Mouse (Mus musculus) kidney, postnatal 14 days (tissue): Measurements from ENCODE around the gene Prnp.

Experiments used
- DNase-seq: peaks from one replicate; pipeline ENCODE4 v3.0.0; 2022; ENCODE audit warnings: mixed read lengths

Gene Prnp

DNA sequence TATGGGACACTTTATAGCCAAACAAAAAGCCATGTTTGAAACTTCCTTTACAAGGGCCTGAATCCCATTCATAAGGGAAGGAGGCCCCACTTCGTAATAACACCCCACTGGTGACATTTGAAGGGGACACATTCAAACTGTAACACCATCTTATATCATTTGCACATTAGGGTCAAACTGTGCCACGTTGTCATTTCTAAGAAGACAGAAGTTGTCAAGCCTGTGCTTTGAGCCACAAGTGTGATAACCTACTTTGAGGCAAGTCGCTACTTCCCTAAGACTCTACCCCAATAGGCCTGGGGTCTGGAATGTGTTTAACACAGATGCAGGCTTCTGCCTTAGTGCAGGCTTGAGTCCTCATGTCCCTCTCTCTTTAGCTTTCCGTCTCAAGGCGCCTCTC, 2.4 kb upstream of the Prnp start:
- no peak for DNase-seq

DNA sequence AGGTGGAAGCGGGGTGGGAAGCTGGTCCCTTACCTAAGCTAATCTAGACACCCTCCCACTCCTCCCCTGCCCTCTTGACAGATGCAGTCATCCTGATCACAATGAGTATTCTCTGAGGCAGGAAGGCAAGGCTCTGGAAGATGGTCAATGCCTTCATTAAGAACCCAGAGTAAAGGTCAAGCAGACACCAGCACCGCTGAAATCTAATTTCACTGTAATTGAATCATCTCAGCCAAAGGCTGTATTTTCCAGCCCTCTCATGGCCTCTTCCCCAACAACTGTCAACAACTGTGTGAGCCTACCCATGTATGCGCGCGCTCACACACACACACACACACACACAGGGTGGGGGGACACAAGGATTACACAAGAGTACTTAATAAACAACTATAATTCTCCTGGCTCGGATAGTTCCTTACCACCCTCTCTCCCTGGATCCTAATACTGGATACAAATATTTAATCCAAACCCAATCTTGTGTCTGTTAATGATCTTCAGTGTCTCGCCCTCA, 1.3 kb upstream of the Prnp start:
- peak; percentile 27 for DNase-seq

GRCm38 (mm10) chr2:131908906-131909305, 822 bp upstream of the Prnp start:
- DNase-seq = no peak

DNA sequence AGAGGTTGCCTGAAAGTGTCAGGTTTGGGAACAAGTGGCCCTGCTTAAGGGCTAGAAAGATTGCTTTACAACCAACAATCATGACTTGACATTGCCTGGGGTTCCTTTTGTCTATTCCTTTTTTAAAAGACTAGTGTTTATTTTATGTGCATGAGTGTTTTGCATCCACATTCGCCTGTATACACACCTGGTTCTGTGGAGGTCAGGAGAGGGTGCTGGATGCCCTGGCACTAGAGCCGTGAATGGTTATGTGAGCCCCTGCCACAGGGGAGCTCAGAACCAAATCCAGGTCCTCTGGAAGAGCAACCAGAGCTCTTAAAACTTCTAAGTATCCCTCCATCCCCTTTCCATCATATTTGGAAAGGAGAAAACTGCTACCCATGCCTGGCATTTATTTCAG, 1.1 kb downstream of the Prnp start:
- no peak for DNase-seq

- DNase-seq = no peak
Observed at GRCm38 (mm10) chr2:131911341-131911740, 1.6 kb downstream of the Prnp start.

GRCm38 (mm10) chr2:131912526-131913258, 3.0 kb downstream of the Prnp start:
- peak; percentile 3 for DNase-seq

DNA sequence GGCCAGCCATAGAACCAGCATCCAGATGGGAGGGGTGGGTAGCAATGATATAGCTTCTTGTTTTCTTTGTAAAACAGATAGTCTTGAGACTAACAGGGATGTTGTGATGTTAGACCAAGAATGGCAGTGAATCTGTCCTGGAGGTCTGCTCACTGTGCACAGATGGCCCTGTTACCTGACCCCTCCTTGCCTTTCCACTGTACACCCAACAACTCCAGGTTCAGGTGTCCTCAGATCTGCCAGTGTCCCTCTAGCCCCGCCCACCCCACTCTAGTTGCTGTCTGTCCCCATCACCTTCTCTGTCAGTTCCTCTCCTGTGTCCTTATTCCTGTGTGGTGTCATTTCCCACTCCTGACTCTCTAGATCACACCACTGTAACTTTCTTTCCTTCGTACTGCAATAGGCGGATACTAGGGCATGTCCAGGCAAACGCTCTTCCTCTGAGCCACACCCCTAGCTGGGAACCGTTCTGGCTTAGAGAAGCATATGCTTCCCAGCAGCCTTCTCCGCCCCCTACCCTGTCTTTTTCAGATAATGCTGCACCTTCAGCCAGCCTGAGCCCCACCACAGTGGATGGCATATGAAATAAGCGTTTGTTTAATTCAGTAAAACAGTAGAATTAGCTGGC, 22.7 kb downstream of the Prnp start:
- no peak for DNase-seq

DNA sequence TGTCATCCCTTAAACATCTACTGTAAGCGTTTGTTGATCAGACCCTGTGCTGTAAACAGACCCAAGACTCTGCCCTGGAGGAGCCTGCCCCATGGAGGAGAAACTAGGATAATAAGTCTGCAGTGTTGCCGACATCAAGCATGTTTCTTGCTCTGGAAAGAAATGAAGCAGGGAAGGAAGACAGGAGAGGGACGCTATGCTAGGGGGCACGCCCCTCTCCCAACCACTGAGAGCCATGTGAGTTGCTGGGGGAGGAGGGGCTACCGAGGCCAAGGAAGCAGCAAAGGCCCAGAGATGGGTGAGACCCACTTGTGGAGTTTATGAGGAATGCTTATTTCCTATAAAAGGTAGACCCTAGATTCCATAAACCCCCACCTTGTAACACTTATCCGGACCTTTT, 23.3 kb downstream of the Prnp start:
- DNase-seq = no peak

GRCm38 (mm10) chr2:131933598-131933997, 23.9 kb downstream of the Prnp start:
- DNase-seq = no peak

GRCm38 (mm10) chr2:131934243-131934642, 24.5 kb downstream of the Prnp start:
- no peak for DNase-seq

GRCm38 (mm10) chr2:131935390-131936105, 25.8 kb downstream of the Prnp start:
- DNase-seq = no peak

GRCm38 (mm10) chr2:131936410-131936809, 26.7 kb downstream of the Prnp start:
- DNase-seq = no peak

DNA sequence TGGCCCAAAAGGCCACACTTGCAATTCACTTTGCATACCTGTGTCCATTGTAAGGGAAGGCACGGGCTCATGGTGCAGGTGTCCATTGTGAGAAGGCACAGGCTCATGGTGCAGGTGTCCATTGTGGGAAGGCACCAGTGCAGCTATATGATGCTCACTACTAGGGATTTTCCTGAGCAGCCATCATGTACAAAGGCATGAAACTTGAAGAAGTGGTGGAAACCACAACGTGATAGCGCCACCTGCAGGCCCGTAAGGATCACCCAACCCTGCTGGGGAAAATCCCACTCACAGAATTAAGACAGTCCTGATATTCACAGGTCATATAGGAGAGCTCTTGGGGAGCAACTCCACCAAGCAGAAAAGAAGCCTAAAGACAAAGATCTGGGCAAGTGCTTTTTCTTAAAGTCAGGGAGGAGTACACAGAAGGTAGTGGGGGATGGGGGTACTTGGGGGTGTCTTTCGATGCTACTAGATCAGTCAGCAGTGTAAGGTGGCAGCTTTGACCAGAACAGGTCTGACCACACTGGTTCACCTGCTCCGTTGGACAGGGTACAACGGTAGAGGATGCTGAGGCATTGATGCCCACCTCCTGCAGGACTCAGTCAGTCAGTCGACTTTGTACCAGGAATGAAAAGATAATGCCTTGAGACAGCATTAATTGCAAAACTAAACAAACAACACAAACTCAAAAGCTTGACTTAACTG, 29.8 kb downstream of the Prnp start:
- DNase-seq = peak; percentile 60

DNA sequence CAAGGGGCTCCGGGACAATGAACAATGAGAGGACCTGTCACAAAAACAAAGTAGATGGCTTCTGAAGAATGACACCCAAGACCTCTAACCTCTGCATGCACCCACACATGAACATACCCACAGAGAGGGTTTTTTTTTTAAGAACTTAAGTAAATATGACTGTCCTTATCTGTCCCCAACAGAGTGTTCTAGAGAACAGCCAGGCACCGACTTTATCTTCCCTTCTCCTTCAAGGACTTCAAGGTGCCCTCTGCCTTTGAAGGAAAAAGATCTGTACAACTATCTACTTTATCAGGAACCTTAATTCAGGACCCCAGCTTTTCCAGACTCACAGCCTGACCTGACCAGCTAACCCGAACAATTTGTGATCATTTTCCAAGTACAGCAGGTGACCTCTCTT, 30.8 kb downstream of the Prnp start:
- no peak for DNase-seq

GRCm38 (mm10) chr2:131941501-131941900, 31.8 kb downstream of the Prnp start:
- no peak for DNase-seq

DNA sequence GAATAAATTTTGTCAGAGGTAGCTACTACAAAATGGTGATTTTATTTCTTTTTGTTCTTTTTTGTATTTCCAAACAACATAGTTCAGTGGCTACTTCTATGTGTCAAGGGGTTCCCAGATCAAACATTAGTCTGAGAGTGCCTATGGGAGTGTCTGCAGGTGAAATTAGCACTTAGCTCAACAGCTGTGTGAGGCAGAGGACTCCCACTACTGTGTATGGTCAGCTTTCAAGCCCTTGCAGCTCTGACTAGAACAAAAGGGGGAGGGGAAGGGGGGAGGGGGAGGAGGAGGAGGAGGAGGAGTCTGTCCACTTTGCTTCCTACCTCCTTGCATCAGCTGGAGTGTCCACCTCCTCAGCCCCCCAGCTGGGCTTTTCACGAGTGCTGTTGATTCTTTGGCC, 34.6 kb downstream of the Prnp start:
- DNase-seq = no peak

- no peak for DNase-seq
Observed at GRCm38 (mm10) chr2:131945225-131945624, 35.5 kb downstream of the Prnp start.

DNA sequence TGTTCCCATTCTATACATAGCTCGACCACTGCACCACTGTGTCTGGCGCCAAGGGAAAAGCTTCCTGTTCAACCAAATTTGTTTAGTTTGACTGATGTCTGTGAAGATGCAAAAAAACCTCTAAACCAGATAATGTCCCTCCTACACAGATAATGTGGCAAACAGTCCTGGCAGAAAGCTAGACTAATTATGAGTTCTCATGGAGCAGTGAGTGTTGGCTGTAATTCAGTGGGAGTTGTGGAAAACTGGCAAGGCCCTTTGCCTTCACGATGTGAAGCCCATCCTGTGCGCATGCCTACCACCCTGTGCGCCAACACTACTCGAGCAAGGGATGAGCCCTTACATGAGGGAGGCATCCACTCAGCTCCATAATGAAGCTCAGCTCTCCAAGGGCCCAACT, 36.0 kb downstream of the Prnp start:
- DNase-seq = no peak

DNA sequence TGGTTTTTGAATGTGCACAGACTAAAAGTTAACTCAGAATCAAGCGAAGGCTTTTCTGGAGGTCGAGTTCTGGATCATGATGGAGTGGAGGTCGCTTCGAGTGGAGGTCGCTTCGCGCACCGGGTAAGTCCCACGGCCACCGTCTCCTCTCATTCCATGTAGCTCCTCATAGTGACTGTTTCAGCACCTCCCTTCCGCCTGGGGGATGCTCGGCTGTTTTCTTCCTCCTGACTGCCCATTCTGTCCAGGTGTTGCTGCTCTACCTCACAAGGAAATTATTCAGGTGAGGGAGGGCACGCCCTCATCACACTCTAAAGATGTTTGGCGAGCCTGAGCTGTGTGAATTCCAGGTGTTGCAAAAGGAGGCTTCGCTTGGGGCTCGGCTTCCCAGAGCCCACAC, 36.6 kb downstream of the Prnp start:
- no peak for DNase-seq

GRCm38 (mm10) chr2:131948156-131948555, 38.4 kb downstream of the Prnp start:
- DNase-seq = no peak

DNA sequence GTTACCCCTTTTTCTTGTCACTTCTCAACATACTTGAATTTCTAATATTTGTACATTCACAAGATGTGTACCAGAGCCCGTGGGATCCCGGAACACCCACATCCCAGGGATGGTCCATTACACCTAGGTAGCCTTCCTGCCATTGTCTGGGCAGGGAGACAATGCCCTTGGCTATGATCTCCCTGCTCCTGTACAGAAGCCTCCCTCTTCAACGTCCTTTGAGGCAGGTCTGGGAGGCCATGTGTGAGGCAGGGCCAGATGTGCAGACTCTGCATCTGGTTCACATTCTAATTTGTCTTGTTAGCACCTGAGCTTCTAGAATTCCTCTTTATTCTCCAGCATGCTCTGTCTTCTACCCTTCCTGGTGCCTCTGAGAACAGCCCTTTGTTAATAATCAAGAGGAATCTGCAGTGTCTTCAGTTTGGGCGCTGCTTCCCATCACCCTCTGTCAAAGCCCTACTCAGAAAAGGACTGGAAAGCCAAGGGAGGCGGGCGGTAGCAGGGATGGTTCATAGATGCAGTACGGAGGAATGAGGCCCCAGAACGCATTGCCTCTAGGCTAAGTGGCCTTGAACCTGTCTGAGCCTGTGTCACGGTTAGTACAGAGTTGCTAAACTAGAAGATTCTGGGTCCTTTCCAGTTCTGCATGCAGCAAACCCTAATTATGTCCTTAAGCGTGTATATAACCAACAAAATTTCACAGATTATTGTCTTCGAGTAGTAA, 39.4 kb downstream of the Prnp start:
- DNase-seq = no peak

GRCm38 (mm10) chr2:131949767-131950597, 40.3 kb downstream of the Prnp start:
- peak; percentile 72 for DNase-seq
